Comparison of ENCODE assay signal across 9 mouse cellular contexts in the genomic region with DNA sequence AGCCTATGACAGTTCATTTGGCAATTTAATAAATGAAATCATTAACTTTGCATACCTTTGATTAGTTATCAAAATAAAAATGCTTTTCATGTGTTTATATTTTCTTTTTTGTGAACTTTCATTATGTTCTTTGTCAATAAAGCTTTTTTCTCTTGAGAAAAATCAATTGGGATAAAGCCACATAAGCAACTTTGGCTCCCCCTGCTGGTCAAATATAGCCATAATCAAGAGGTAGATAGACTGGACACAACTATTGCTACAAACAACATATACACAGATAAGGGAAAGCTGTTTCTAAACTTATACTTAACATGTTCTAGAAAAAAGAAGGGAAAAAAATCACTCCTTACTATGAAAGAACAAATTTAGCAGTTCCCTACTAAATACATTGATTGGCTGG. TPM values are rescaled to one million over a fixed set of nuclear protein-coding genes. Genes with fewer than 3 reads are reported as not detected.
DNase-seq lines count a peak whose midpoint lies in the region; ATAC-seq and TF ChIP-seq lines count a peak whose summit lies in the region.
"Had no signal": no experiment of that assay in that cellular context is flagged by ENCODE, and none has a peak within 500 bp of the region (broad histone marks: within the 10 kb centered on the region; RNA-seq: fewer than 3 reads in every experiment).

No protein-coding gene starts in this region.

- H3K36me3 ChIP-seq in hindbrain, embryonic 14.5 days (replicated peaks; ENCODE audit: control insufficient read depth, insufficient read depth) = peaks cover 37% of the 10 kb centered on the region
- H3K36me3 ChIP-seq in hindbrain, embryonic 10.5 days = peaks cover 67% of the 10 kb centered on the region
- peaks cover 6% of the 10 kb centered on the region; the same call in 1 of the 2 replicates for H3K36me3 ChIP-seq in forebrain, embryonic 16.5 days (ENCODE audit: control insufficient read depth, insufficient read depth)

- POLR2A ChIA-PET in Patski (lab: Charles Lee) = no interaction called here

- H3K27me3 ChIP-seq in hindbrain, embryonic 14.5 days (ENCODE audit: control insufficient read depth, insufficient read depth, low read length) = no peaks in the 10 kb centered on the region
- no peaks in the 10 kb centered on the region for H3K27me3 ChIP-seq in hindbrain, embryonic 10.5 days (ENCODE audit: insufficient read depth, poor library complexity, severe bottlenecking)
- H3K27me3 ChIP-seq in Patski = no peaks in the 10 kb centered on the region
- no peaks in the 10 kb centered on the region for H3K27me3 ChIP-seq in forebrain, embryonic 16.5 days (replicated peaks; ENCODE audit: control insufficient read depth, insufficient read depth, low read length)
- H3K27me3 ChIP-seq: limb, embryonic 12.5 days had no signal

- in situ Hi-C loops in Patski (cut with MboI; ENCODE audit: low pct_unique_long_range_greater_than_20kb) = loop anchor here (25.0 kb wide), 1 partner anchor 474 kb away; no protein-coding TSS in a partner anchor

- CTCF ChIA-PET in Patski (lab: Charles Lee) = interaction anchor here (1.1 to 3.2 kb wide), 7 partner anchors 11 to 146 kb away, joined by 3 to 12 read pairs (median 5); no protein-coding TSS in a partner anchor

- DNase-seq in hindbrain, embryonic 14.5 days (ENCODE audit: low spot score) = peak; percentile 83
- no peak for DNase-seq in hindbrain, embryonic 10.5 days (ENCODE audit: low spot score)
- DNase-seq in 416B (ENCODE audit: low read depth) (peak; percentile 87), Patski (ENCODE audit: low read depth, low spot score) (no peak)
- DNase-seq in cerebellum, postnatal 36 days = peak; percentile 34 to 71
- peak; percentile 51 to 55 for DNase-seq in kidney, postnatal 4 days

- peaks cover 6% of the 10 kb centered on the region for H3K4me1 ChIP-seq in hindbrain, embryonic 14.5 days (replicated peaks; ENCODE audit: control insufficient read depth, insufficient read depth, low read length)
- H3K4me1 ChIP-seq in hindbrain, embryonic 10.5 days (replicated peaks) = no peaks in the 10 kb centered on the region
- H3K4me1 ChIP-seq in forebrain, embryonic 16.5 days (replicated peaks; ENCODE audit: control insufficient read depth, insufficient read depth, low read length) = peaks cover 5% of the 10 kb centered on the region

- H3K9me3 ChIP-seq in hindbrain, embryonic 14.5 days (ENCODE audit: control insufficient read depth, low read length) = no peaks in the 10 kb centered on the region
- no peaks in the 10 kb centered on the region for H3K9me3 ChIP-seq in hindbrain, embryonic 10.5 days
- no peaks in the 10 kb centered on the region for H3K9me3 ChIP-seq in forebrain, embryonic 16.5 days (ENCODE audit: control insufficient read depth, low read length)
- H3K9me3 ChIP-seq: limb, embryonic 12.5 days had no signal

- no peak overlapping the region for H3K27ac ChIP-seq in hindbrain, embryonic 14.5 days
- no peak overlapping the region for H3K27ac ChIP-seq in hindbrain, embryonic 10.5 days
- no peak overlapping the region for H3K27ac ChIP-seq in forebrain, embryonic 16.5 days (ENCODE audit: low read length)
- H3K27ac ChIP-seq: limb, embryonic 12.5 days had no signal

- no peak for ATAC-seq in hindbrain, embryonic 14.5 days (ENCODE audit: low FRiP score)
- ATAC-seq in Patski = no peak
- ATAC-seq in megakaryocyte progenitor cell, adult 5-6 weeks (replicated peaks; ENCODE audit: poor library complexity) = peak; percentile 69
- ATAC-seq in forebrain, embryonic 16.5 days = no peak

- H3K9ac ChIP-seq in hindbrain, embryonic 14.5 days = no peak overlapping the region
- no peak overlapping the region for H3K9ac ChIP-seq in forebrain, embryonic 16.5 days (replicated peaks; ENCODE audit: low read depth, low read length)
- H3K9ac ChIP-seq: limb, embryonic 12.5 days had no signal

- H3K4me3 ChIP-seq in hindbrain, embryonic 14.5 days (replicated peaks; ENCODE audit: low read length) = no peak overlapping the region
- H3K4me3 ChIP-seq in hindbrain, embryonic 10.5 days = no peak overlapping the region
- H3K4me3 ChIP-seq in forebrain, embryonic 16.5 days (replicated peaks; ENCODE audit: low read length) = no peak overlapping the region
- H3K4me3 ChIP-seq: limb, embryonic 12.5 days had no signal

- TF ChIP-seq CTCF in Patski (IDR thresholded peaks at IDR 0.05) = peak; percentile 64

- H3K4me2 ChIP-seq in hindbrain, embryonic 14.5 days (replicated peaks) = no peak overlapping the region
- no peak overlapping the region for H3K4me2 ChIP-seq in forebrain, embryonic 16.5 days (ENCODE audit: low read length)
- H3K4me2 ChIP-seq: limb, embryonic 12.5 days had no signal

RNA-seq across cellular contexts. Expression of a gene that starts 7.1 kb away (rescaled TPM):
- polyA plus RNA-seq in hindbrain, embryonic 14.5 days (2014; fragmentation: Nextera tagmentation; extraction: Ambion mirVana) = 30.7 and 33.8 TPM in 2 replicates
- polyA plus RNA-seq in hindbrain, embryonic 10.5 days (2016; fragmentation: Nextera tagmentation; extraction: Ambion mirVana) = 28.9 TPM in 2 replicates
- 52.2 TPM for polyA plus RNA-seq in Patski (2021)
- 62.8 and 64.0 TPM in 2 replicates for total RNA-seq in megakaryocyte progenitor cell, adult 5-6 weeks (2015)
- 29.6 and 37.2 TPM in 2 replicates for total RNA-seq in megakaryocyte progenitor cell, adult 5-6 weeks (2017)
- polyA plus RNA-seq in forebrain, embryonic 16.5 days (2015; fragmentation: Nextera tagmentation; extraction: Ambion mirVana) = 32.5 and 32.7 TPM in 2 replicates

Comparison
In these comparisons a context has a peak if more than half of its experiments do, and no peak if none do; other contexts are left out.
1. DNase-seq: peak in hindbrain, embryonic 14.5 days (single experiment), 416B (single experiment), cerebellum, postnatal 36 days (2 of 2) and kidney, postnatal 4 days (2 of 2); none in hindbrain, embryonic 10.5 days (single experiment) and Patski (single experiment).